Mouse (Mus musculus) left cerebral cortex, postnatal 36 days (tissue): ENCODE data around the gene Tnfrsf23. TPM values are rescaled to one million over a fixed set of nuclear protein-coding genes. Genes with fewer than 3 reads are reported as not detected.

Source experiments
- DNase-seq, 2 experiments: peaks; one replicate each; pipeline ENCODE4 v3.0.0; 2021 to 2022; ENCODE audit warnings: low spot score in 2 of 2, mixed read lengths in 1 of 2
- intact Hi-C: fragments of 180-260 bp; cut with DNase I; formaldehyde crosslinking; loops from one replicate; pipeline ENCODE4 v1.15.1; 2025
- total RNA-seq, 2 experiments: library from RNA; stranded (reverse); gene quantifications; 2 replicates each; pipeline ENCODE4 v1.2.3; 2021

Gene Tnfrsf23
- total RNA-seq, 2 experiments from 2014 or later, result 0.86 to 1.6 TPM

DNA sequence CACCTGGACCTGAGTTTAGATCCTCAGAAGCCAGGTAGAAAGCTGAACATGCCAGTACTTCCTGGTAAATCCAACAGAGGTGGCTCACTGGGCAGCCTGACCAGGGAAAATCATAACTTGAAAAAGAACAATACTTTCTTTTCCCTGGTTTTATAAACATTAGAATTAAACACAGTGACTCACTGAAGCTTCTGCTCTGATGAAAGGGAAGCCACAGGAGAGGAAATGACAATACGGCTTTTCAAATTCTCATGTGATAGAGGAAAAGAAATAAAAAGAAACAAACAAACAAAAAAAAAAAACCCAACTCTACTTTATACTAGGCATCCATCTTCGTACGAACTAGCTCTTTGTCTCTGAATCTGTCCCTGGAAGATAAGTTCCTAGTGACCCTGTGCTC is 61.1 kb downstream of the Tnfrsf23 start:
- DNase-seq, result no peak
- intact Hi-C loops, result no loop called here

DNA sequence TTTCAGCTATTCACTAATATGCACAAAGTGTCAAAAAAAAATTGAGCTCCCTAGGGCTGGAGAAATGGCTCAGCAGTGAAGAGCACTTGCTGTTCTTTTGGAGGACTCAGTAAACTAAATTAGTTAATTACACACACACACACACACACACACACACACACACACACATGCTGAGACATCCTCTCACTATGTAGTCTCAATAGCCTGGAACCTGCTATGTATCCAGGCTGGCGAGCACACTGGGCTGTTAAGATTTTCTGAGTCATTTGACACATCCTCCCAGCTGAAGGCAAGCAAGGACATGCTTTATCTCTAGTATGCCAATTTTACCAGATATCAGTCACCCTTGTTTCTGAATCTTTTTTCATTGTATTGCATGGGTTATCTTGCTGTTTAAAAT is 64.7 kb downstream of the Tnfrsf23 start:
- intact Hi-C loops, result no loop called here
- no peak for DNase-seq

Other genes with a start within 250 kb of the Tnfrsf23 start
- gene Cdkn1c, start 224.8 kb downstream of the Tnfrsf23 start, total RNA-seq, result 10 to 100 TPM; 11.9 to 14.2 TPM
- gene Slc22a18, start 212.1 kb downstream of the Tnfrsf23 start, total RNA-seq, result under 1 TPM; 0.34 to 0.89 TPM
- not detected for gene Phlda2, start 182.7 kb downstream of the Tnfrsf23 start, total RNA-seq
- gene Nap1l4, start 136.8 kb downstream of the Tnfrsf23 start, total RNA-seq, result 100 to 1,000 TPM; 110 to 117 TPM
- 10 to 100 TPM; 47.6 to 65.2 TPM for gene Cars, start 85.8 kb downstream of the Tnfrsf23 start, total RNA-seq
- gene Tnfrsf26, start 57.1 kb downstream of the Tnfrsf23 start, total RNA-seq, result under 1 TPM in 1 of 2 experiments, not detected in 1; 0.11 TPM
- 1 to 10 TPM in 1 of 2 experiments, under 1 TPM in 1; 0.84 to 1.8 TPM for gene Tnfrsf22, start 36.2 kb downstream of the Tnfrsf23 start, total RNA-seq
- 10 to 100 TPM; 31.3 to 43.6 TPM for gene Osbpl5, start 71.1 kb upstream of the Tnfrsf23 start, total RNA-seq
- not detected for gene Mrgprg, start 81.1 kb upstream of the Tnfrsf23 start, total RNA-seq
- gene Mrgpre, start 98.6 kb upstream of the Tnfrsf23 start, total RNA-seq, result 1 to 10 TPM; 6.7 to 7.1 TPM
- 1 to 10 TPM; 5.1 to 7.1 TPM for gene Nadsyn1, start 137.0 kb upstream of the Tnfrsf23 start, total RNA-seq
- gene Dhcr7, start 137.3 kb upstream of the Tnfrsf23 start, total RNA-seq, result 10 to 100 TPM; 38.3 to 42.2 TPM
- not detected for gene Gm498, start 181.0 kb upstream of the Tnfrsf23 start, total RNA-seq